Mouse (Mus musculus) cerebellum, adult 9-11 months (tissue): Measurements from ENCODE around the gene Olfr285.

ENCODE experiments used
- DNase-seq: peaks from one replicate; pipeline ENCODE4 v3.0.0; 2022

Gene Olfr285

DNA sequence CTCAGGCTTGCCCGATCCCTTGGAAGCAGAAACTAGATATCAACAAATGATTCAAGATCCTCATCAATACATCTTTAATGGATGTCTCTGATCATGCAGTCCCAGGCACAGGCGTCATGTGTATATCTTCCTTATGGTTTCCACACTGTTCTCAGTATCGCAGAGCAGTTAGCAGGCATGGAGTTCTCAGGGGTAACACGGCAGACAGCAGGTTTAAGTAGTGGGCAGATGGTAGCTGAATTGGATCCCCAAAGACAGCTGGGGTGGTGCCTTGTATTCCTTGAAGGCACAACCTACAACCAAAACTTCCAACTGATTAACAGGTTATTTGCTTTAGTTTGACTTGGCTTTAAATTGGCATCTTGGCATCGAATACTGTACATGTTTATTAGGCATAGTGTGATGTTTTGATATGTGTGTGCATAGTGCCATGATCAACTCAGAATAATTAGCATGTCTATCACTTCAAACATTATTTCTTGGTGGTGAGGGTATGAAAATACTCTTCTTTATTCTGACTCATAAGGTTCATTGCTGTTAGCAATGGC lies at the start of gene Olfr285:
Gene Olfr285, minus strand, starts transcription at position 177 of the 548 bp plus-strand sequence.
- DNase-seq: no peak

DNA sequence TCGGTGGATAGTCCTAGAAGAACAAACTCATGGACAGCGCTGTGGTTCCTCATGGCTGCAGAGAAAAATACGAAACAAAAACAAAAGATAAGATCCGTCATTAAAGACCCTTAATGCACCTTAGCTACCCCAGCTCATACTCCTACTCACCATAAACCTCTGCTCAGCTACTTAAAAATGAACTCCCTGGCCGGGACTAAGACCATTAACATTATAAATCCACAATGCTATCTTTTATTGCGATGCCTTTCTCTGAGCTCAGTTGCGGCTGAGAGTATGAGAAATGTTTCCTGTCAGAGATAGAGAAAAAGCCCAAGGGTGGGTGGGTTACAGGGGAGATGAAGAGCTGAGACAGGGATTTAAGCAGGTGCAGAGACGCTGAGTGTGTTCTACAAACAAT lies 23.7 kb upstream of the Olfr285 start, which contains the start of gene Olfr284:
Gene Olfr284, minus strand, starts transcription at position 101 of the 400 bp plus-strand sequence.
- DNase-seq: no peak

DNA sequence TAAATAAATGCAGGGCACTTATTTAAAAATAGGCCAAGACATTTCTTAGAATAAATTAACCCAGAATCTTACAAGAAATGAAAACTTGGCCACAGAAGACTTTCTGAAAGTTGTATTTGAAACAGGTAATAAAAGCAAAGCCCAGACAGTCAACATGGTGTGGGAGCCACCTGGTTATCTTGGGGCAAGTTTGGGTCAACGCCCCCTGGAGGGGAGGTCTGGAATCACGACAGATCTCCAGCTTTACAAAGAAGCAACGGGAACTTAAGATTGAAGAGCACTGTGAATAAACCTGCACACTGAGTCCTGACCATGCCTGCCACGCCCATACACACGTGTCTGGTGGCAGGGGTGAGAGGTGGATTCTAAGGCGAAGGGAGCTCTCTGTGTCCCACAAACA lies 1.4 kb downstream of the Olfr285 start:
- no peak for DNase-seq

DNA sequence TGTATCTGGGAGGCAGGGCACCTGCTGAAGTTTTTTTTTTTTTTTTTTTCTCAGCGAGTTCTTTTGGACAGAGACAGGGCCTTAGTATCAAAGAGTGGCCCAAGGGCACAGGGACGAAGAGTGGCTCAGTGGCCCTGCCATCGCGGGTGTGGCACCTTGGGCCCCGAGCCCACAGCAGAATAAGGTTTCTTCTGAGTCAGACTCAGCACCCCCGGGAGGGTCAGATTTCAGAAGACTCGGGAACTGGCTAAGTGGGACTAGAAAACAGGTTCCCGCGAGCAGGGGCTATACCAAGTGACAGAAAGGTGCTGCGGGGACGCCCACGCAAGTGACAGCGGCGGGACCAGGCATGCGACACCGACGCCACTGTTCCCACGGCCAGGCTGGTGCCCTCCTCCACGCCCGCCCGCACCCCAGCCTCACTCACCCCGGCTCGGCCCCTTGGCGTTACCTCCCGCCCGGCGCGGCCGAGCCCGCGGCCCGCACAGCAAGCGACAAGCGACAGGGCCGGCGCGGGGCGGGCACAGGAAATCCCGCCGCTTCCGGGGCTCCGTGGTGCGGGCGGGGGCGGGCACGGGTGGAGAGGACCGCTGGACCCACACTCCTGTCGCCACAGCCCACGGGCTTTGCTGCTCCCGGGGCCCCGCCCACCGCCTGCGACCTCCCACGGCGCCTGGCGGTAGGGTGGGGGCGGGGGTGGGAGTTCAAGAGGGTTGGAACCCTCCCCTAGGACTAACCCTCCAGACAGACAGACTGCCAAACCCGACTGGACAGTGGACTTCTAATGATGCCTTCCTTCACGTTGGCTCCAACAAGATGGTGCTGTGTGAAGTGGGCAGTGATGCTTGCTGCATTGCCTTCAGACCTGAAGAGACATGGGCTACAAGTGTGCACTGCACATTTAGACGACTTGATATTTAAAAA lies 21.3 kb downstream of the Olfr285 start, which contains the start of gene Zfp641:
Gene Zfp641, minus strand, starts transcription at position 534 of the 924 bp plus-strand sequence.
- DNase-seq: peak; percentile 67

DNA sequence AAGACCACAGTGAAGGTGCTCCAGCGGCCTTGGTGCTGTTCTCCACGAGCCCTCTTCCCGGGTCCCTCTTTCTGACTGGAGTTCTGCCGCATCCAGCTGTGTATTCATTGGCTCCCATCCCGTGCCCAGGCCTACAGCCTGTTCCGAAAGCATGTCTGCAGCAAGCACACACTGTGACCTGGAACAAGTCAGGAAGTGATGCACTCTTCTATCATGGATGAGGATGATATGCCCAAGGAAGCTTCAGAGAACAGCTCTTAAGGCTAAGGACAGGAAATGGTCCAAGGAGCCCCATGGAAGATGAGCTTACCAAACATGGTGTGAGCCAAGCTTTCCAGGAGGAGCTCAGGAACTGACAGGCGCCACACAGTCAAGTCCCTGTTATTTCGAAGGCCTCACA lies 23.5 kb downstream of the Olfr285 start:
- no peak for DNase-seq

DNA sequence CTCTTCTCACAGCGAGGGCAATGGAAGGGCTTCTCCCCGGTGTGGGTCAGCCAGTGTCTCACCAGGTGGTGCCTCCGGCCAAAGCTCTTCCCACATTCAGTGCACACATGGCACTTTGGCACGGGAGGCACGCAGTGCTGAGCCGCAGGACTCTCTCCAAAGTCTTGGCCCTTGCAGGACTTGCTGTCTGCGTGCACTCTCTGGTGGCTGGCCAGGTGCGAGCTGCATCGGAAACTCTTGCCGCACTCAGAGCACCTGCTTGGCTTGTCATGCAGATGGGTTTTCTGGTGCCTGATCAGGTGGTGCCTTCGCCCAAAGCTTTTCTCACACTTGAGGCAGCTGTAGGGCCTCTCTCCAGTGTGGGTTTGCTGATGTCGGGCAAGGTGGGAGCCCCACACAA lies 28.6 kb downstream of the Olfr285 start:
- peak; percentile 53 for DNase-seq

DNA sequence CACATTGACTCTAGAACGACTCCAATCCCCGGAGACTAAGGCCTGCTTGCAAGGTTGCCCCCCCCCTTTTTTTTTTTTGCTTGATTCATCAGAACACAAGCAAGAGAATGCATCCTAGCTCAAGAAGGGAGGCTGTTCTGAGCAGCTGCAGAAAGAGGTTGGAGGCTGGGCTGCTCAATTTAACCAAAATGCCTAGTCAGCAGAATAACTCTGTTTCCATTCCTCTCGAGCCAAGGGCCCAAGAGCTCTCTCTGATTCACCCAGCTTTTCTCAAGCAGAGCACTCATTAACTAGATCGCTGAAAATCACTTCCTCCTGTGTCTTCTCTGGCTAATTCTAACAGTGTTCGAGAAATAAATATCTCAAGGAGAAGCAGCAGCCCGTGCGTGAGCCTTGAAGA lies 30.7 kb downstream of the Olfr285 start:
- no peak for DNase-seq
